Mouse (Mus musculus): ENCODE results near the gene Gnb1l.

GRCm38 (mm10) chr16:18552106-18552710 lies 53.7 kb downstream of the Gnb1l start:
- no peak for TF ChIP-seq POLR2A (IDR thresholded peaks at IDR 0.05; ENCODE audit: insufficient read length, low read depth)
- TF ChIP-seq MYOD1 (IDR thresholded peaks at IDR 0.05; ENCODE audit: control insufficient read depth in 1 of 3, insufficient read length in 2 of 3, low read depth in 2 of 3) = no peak
- TF ChIP-seq POLR2AphosphoS2 (IDR thresholded peaks at IDR 0.05; ENCODE audit: insufficient read length, low read depth) = no peak
- TF ChIP-seq MAX (IDR thresholded peaks at IDR 0.05; ENCODE audit: low read depth) = no peak
- no peak for TF ChIP-seq USF1 (IDR thresholded peaks at IDR 0.05; ENCODE audit: low read depth)
- no peak for TF ChIP-seq TCF12 (IDR thresholded peaks at IDR 0.05; ENCODE audit: insufficient read depth, poor library complexity, severe bottlenecking)
- TF ChIP-seq CEBPB (IDR thresholded peaks at IDR 0.05; ENCODE audit: insufficient read depth, poor library complexity, severe bottlenecking) = no peak
